Mouse (Mus musculus) ES-E14 (cell line): ENCODE measurements at regions not wholly inside any gene's neighbourhood (a gene's known extent, or its start where the extent isn't known, plus 50 kb on each side); places are given as distances from the start of the nearest gene placed in this dataset.

Experiments used
- CHD2 ChIP-seq: IDR thresholded peaks from 2 replicates; pipeline ENCODE4 v1.6.1; 2014; ENCODE audit warnings: mild to moderate bottlenecking, low read depth, low read length, inconsistent platforms
- MAFK ChIP-seq: IDR thresholded peaks from 2 replicates; pipeline ENCODE4 v1.6.1; 2014; ENCODE audit warnings: mild to moderate bottlenecking, low read depth, low read length, inconsistent platforms; ENCODE audit not compliant: insufficient read depth
- ZNF384 ChIP-seq: IDR thresholded peaks from 2 replicates; pipeline ENCODE4 v1.6.1; 2012; ENCODE audit warnings: low read depth, low read length, inconsistent platforms

DNA sequence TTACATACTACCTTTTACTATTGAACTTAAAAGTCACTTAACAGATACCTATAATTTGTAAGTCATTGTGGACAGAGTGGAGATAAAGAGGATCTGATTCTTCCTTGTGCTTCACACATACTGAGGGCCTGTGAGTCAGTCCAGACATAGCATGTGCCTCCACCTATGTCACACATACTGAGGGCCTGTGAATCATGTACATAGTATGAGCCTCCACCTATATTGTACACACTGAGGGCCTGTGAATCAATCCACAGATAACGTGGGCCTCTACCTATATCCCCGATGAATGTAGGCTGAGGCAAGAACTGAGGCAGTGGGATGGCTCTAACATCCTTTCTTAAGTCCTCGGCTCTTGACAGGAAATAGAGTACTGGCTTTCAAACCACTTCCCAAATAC lies 505.2 kb upstream of the Camk1g start:
- TF ChIP-seq CHD2, result no peak
- TF ChIP-seq MAFK, result no peak
- no peak for TF ChIP-seq ZNF384
